ENCODE assay signal across 11 mouse cellular contexts in genomic region chr5:106783864-106784609, GRCm38 (mm10).
A peak's percentile ranks its signal among the peaks of the same experiment; 100 is the strongest.
DNase-seq lines count a peak whose midpoint lies in the region; ATAC-seq and TF ChIP-seq lines count a peak whose summit lies in the region.
"Had no signal": no experiment of that assay in that cellular context is flagged by ENCODE, and none has a peak within 500 bp of the region (broad histone marks: within the 10 kb centered on the region; RNA-seq: fewer than 3 reads in every experiment).

No protein-coding gene starts in this region.

- H3K9me3 ChIP-seq in lung, postnatal 0 days (ENCODE audit: low read length) = no peaks in the 10 kb centered on the region
- H3K9me3 ChIP-seq in forebrain, embryonic 15.5 days = no peaks in the 10 kb centered on the region
- H3K9me3 ChIP-seq in limb, embryonic 15.5 days = no peaks in the 10 kb centered on the region; the same call in 1 of the 2 replicates
- H3K9me3 ChIP-seq in neural tube, embryonic 15.5 days (replicated peaks) = no peaks in the 10 kb centered on the region

- H3K4me3 ChIP-seq in lung, postnatal 0 days (ENCODE audit: low read depth, low read length) = no peak overlapping the region
- no peak overlapping the region for H3K4me3 ChIP-seq in forebrain, embryonic 15.5 days
- peak overlapping the region; percentile 23 for H3K4me3 ChIP-seq in limb, embryonic 15.5 days
- H3K4me3 ChIP-seq in neural tube, embryonic 15.5 days (replicated peaks) = peak overlapping the region; percentile 18; the same call in 1 of the 2 replicates

- H3K27me3 ChIP-seq in lung, postnatal 0 days (replicated peaks; ENCODE audit: insufficient read depth, low read length) = no peaks in the 10 kb centered on the region
- no peaks in the 10 kb centered on the region for H3K27me3 ChIP-seq in forebrain, embryonic 15.5 days
- H3K27me3 ChIP-seq in limb, embryonic 15.5 days = no peaks in the 10 kb centered on the region
- no peaks in the 10 kb centered on the region for H3K27me3 ChIP-seq in neural tube, embryonic 15.5 days (replicated peaks)

- H3K9ac ChIP-seq in lung, postnatal 0 days (replicated peaks; ENCODE audit: low read depth) = no peak overlapping the region
- H3K9ac ChIP-seq in forebrain, embryonic 15.5 days (replicated peaks) = no peak overlapping the region
- no peak overlapping the region for H3K9ac ChIP-seq in limb, embryonic 15.5 days
- H3K9ac ChIP-seq in neural tube, embryonic 15.5 days (replicated peaks) = no peak overlapping the region

- H3K36me3 ChIP-seq in lung, postnatal 0 days (ENCODE audit: insufficient read depth, low read length) = no peaks in the 10 kb centered on the region
- H3K36me3 ChIP-seq in forebrain, embryonic 15.5 days = no peaks in the 10 kb centered on the region
- H3K36me3 ChIP-seq in limb, embryonic 15.5 days = no peaks in the 10 kb centered on the region
- H3K36me3 ChIP-seq in neural tube, embryonic 15.5 days = no peaks in the 10 kb centered on the region

- no peak overlapping the region for H3K27ac ChIP-seq in lung, postnatal 0 days (ENCODE audit: low read length)
- H3K27ac ChIP-seq in forebrain, embryonic 15.5 days (replicated peaks) = no peak overlapping the region
- H3K27ac ChIP-seq in limb, embryonic 15.5 days = no peak overlapping the region
- H3K27ac ChIP-seq in neural tube, embryonic 15.5 days (replicated peaks) = no peak overlapping the region

- WGBS in lung, postnatal 0 days = 12% methylated on average over 11 of the region's 11 CpGs
- 18% methylated on average over 11 of the region's 11 CpGs for WGBS in forebrain, embryonic 15.5 days
- WGBS in limb, embryonic 15.5 days = 13% methylated on average over 11 of the region's 11 CpGs
- WGBS in neural tube, embryonic 15.5 days = 21% methylated on average over 11 of the region's 11 CpGs

- H3K4me1 ChIP-seq in lung, postnatal 0 days (ENCODE audit: insufficient read depth, low read depth, low read length) = 0 out of 2 replicates have a peak, but pooled peaks cover 3% of the 10 kb centered on the region
- no peaks in the 10 kb centered on the region for H3K4me1 ChIP-seq in forebrain, embryonic 15.5 days
- peaks cover 8% of the 10 kb centered on the region for H3K4me1 ChIP-seq in limb, embryonic 15.5 days
- H3K4me1 ChIP-seq in neural tube, embryonic 15.5 days = peaks cover 7% of the 10 kb centered on the region

- no peak for TF ChIP-seq CTCF in lung, postnatal 0 days (IDR thresholded peaks at IDR 0.05)

- peak overlapping the region; percentile 45; the same call in 1 of the 2 replicates for H3K4me2 ChIP-seq in lung, postnatal 0 days (replicated peaks; ENCODE audit: low read depth, low read length)
- peak overlapping the region; percentile 22; the same call in 1 of the 2 replicates for H3K4me2 ChIP-seq in forebrain, embryonic 15.5 days (replicated peaks)
- peak overlapping the region; percentile 46 for H3K4me2 ChIP-seq in limb, embryonic 15.5 days
- H3K4me2 ChIP-seq in neural tube, embryonic 15.5 days = peak overlapping the region; percentile 50

- TF ChIP-seq EP300 in lung, postnatal 0 days (IDR thresholded peaks at IDR 0.05) = no peak

- ATAC-seq in lung, postnatal 0 days = no peak
- ATAC-seq in forebrain, embryonic 15.5 days (replicated peaks) = no peak
- no peak for ATAC-seq in limb, embryonic 15.5 days (ENCODE audit: insufficient number of reproducible peaks, low FRiP score, low TSS enrichment, low read depth)
- no peak for ATAC-seq in neural tube, embryonic 15.5 days (ENCODE audit: low FRiP score)
- ATAC-seq: Patski had no signal

- no peak for DNase-seq in lung, postnatal 0 days (ENCODE audit: low spot score)
- DNase-seq in lung, adult 18-20 months = no peak
- DNase-seq in cerebellum, postnatal 10 days = no peak
- DNase-seq in adrenal gland, postnatal 25 days = no peak
- no peak for DNase-seq in layer of hippocampus, postnatal 10 days (ENCODE audit: low spot score in 2 of 2)
- DNase-seq: cerebellum, adult 11-12 months; gastrocnemius, postnatal 25 days had no signal

Comparison
In these comparisons a context has a peak if more than half of its experiments do, and no peak if none do; other contexts are left out.
1. H3K4me3 ChIP-seq: peak in limb, embryonic 15.5 days (single experiment) and neural tube, embryonic 15.5 days (single experiment); none in lung, postnatal 0 days (single experiment) and forebrain, embryonic 15.5 days (single experiment).
2. Peak in every context shown above with its lines, with median percentiles within 50 percentile points of each other: H3K4me2 ChIP-seq.